Mouse (Mus musculus): ENCODE measurements around the gene Polr2b.

Polr2b gene

GRCm38 (mm10) chr5:77384724-77385123, 74.8 kb downstream of the Polr2b start:
- in situ Hi-C loops (cut with MboI; ENCODE audit: unreplicated experiment in 2 of 2), result no loop called here

- in situ Hi-C loops (cut with MboI; ENCODE audit: unreplicated experiment in 2 of 2), result no loop called here
Observed at GRCm38 (mm10) chr5:77385221-77385620, 75.3 kb downstream of the Polr2b start.

GRCm38 (mm10) chr5:77385900-77386595, 76.1 kb downstream of the Polr2b start:
- in situ Hi-C loops (cut with MboI; ENCODE audit: unreplicated experiment in 2 of 2), result no loop called here

GRCm38 (mm10) chr5:77386596-77387413, 76.9 kb downstream of the Polr2b start:
- in situ Hi-C loops (cut with MboI; ENCODE audit: unreplicated experiment in 2 of 2), result no loop called here

GRCm38 (mm10) chr5:77387414-77387704, 77.4 kb downstream of the Polr2b start:
- in situ Hi-C loops (cut with MboI; ENCODE audit: unreplicated experiment in 2 of 2), result no loop called here

GRCm38 (mm10) chr5:77388359-77388758, 78.4 kb downstream of the Polr2b start:
- in situ Hi-C loops (cut with MboI; ENCODE audit: unreplicated experiment in 2 of 2), result no loop called here

GRCm38 (mm10) chr5:77390272-77390671, 80.3 kb downstream of the Polr2b start:
- in situ Hi-C loops (cut with MboI; ENCODE audit: unreplicated experiment in 2 of 2), result no loop called here

- in situ Hi-C loops (cut with MboI; ENCODE audit: unreplicated experiment in 2 of 2), result no loop called here
Observed at GRCm38 (mm10) chr5:77393094-77393619, 83.2 kb downstream of the Polr2b start.

- in situ Hi-C loops (cut with MboI; ENCODE audit: unreplicated experiment in 2 of 2), result no loop called here
Observed at GRCm38 (mm10) chr5:77393990-77394618, 84.2 kb downstream of the Polr2b start.

- in situ Hi-C loops (cut with MboI; ENCODE audit: unreplicated experiment in 2 of 2), result no loop called here
Observed at GRCm38 (mm10) chr5:77398285-77399057, 88.5 kb downstream of the Polr2b start.
